Mouse (Mus musculus) adrenal gland, postnatal 14 days (tissue): ENCODE measurements at regions not wholly inside any gene's neighbourhood (a gene's known extent, or its start where the extent isn't known, plus 50 kb on each side); places are given as distances from the start of the nearest gene placed in this dataset.

Source experiments
- DNase-seq: peaks from one replicate; pipeline ENCODE4 v3.0.0; 2021; ENCODE audit warnings: mixed read lengths

DNA sequence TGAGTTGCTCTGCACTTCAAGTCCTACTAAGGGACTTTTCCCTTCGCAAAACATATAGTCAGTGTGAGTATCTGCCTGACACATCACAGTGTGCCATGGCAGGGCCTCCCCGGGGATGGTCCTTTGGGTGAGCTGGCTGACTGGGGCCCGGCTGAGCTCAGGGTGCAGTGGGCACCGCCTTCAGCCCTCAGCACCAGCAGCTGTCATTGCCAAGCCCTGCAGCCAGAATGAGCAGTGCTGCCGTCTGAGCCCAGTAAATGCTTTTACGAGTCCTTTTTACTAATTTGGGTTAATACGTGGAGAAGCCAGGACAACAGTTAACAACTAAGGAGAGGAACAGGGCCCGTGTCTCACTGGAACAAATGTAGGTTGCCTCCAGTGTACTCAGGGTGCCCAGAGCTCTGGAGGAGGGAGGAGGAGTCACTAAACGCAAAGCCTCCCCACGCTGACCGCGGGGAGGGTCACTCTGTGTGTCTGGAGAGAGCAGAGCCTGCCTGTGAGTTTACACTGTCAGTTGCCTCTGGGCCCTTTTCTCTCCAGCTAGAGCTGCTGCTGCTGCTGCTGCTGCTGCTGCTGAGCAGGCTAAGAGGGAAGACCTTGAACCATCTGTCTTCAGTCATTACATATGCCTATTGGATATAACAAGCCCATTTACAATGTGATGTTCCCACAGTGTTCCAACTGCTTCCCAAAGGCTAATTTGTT lies 60.1 kb upstream of the Vps8 start:
- DNase-seq = no peak

DNA sequence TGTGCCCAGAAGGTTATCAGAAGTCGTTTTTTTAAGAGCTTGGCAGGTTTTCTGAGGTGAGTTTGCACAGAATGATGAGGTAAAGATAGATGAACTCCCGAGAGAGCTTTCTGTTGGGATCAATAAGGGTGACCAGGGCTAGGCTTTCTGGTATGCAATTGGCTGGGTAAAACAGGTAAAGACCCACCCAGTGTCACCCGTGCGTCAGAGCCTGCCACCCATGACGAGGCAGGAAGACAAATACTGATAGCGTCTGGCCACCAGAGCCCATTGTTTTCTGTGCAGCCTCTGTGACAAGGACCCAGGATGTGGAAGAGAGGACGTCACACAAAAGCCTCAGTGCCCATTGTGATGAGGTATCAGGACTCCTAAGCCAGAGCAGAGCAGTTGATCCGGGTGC lies 58.0 kb upstream of the Vps8 start:
- DNase-seq = no peak

DNA sequence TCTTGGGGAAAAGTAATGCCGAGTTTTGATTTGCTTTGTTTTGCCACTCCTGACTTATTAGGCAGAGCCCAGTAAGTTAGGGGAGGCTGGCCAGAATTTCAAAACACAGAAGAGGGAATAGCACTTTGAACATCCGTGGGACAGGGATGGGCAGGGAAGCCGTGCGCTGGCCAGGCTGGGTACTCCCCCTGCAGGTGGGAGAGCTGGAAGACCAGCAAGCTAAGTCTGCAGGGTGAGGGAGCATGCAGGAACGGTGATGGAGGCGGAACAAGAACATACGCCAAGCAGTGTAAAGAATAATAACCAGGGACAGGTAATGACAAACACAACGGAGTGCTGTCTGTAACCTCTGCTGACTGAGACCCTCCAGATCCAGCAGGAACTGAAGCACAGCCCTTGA lies 55.5 kb upstream of the Vps8 start:
- no peak for DNase-seq

- DNase-seq = no peak
Observed at GRCm38 (mm10) chr16:21368821-21369220, 54.1 kb upstream of the Vps8 start.

DNA sequence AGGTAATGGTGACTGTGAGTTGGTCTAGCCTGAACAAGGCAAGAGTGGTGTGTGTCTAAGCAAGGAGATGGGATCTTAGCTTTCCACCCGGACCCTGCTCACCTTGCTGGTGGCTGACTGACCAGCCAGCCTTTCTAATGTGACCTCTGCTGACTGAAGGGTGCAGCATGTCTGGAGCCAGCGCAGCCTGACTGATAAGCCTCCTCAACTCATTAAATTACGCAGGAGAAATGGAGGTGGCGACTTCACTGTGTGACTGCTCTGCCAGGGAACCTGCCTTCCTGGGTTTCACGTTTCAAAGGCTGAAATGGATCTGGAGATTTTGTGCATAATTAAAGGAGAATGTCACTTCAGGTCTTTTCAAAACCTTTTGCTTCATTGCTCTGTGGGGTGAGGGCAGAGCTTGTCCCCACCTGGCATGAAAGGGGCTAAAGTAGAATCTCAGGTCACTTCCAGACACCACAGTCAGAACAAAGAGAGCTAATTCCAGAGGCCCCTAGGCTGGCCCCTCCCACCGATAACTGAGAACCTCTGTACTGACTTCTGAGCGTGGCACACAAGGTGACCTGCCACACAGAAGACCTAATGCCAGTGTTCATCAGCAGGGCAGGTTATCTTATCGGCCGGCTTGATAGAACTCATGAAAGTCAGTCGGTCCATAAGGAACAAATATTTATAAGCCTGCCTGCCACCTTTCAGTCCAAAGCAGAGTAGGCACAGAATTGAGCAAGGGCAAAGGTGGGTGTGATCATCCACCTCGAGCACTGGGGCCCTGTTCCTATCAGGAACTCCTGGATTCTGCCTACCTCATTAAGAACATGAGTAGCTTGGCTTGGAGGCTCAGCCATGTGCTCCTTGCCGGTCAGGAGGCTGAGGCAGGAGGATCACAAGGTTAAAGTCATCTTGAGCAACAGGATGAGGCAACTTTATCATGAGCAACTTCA lies 53.1 kb upstream of the Vps8 start:
- no peak for DNase-seq
